Mouse (Mus musculus) hindbrain, embryonic 10.5 days (tissue): ENCODE data around the gene Rab13. TPM values are rescaled to one million over a fixed set of nuclear protein-coding genes. Genes with fewer than 3 reads are reported as not detected.
"Not testable (repeated sequence)": the region's sequence is repeated elsewhere in the genome, so short reads cannot be mapped to it uniquely, and the experiment has no call there.

Experiments used
- DNase-seq: peaks from one replicate; pipeline ENCODE4 v3.0.0-alpha.2; 2017; ENCODE audit warnings: low spot score
- H3K27ac ChIP-seq: fragments of 300-500 bp; sonication (generic); 2 replicates; pipeline ENCODE4 v1.5.1; 2016; ENCODE audit warnings: mild to moderate bottlenecking, moderate library complexity
- H3K27me3 ChIP-seq: fragments of 300-500 bp; sonication (generic); 2 replicates; pipeline ENCODE4 v1.6.1; 2016; ENCODE audit warnings: mild to moderate bottlenecking; ENCODE audit not compliant: poor library complexity, insufficient read depth, severe bottlenecking
- H3K36me3 ChIP-seq: fragments of 300-500 bp; sonication (generic); 2 replicates; pipeline ENCODE4 v1.6.1; 2016; ENCODE audit warnings: mild to moderate bottlenecking, moderate library complexity
- H3K4me1 ChIP-seq: fragments of 300-500 bp; sonication (generic); replicated peaks from 2 replicates; pipeline ENCODE4 v1.6.1; 2016; ENCODE audit warnings: mild to moderate bottlenecking
- H3K4me3 ChIP-seq: fragments of 300-500 bp; sonication (generic); 2 replicates; pipeline ENCODE4 v1.5.1; 2016; ENCODE audit warnings: mild to moderate bottlenecking, moderate library complexity
- H3K9me3 ChIP-seq: fragments of 300-500 bp; sonication (generic); 2 replicates; pipeline ENCODE4 v1.6.1; 2016; ENCODE audit warnings: mild to moderate bottlenecking, moderate library complexity
- WGBS: fragments of 180-500 bp; shearing (Covaris S2); methylation state at CpG from one replicate; pipeline ENCODE4 v1.1.7; 2016; 5-methylcytosine and 5-hydroxymethylcytosine counted together
- polyA plus RNA-seq: library from polyadenylated mRNA; unstranded; fragments of >200 nt; fragmentation: Nextera tagmentation; extraction: Ambion mirVana; gene quantifications from 2 replicates; pipeline ENCODE4 v1.2.1, GENCODE M21; 2016

Gene Rab13
- polyA plus RNA-seq, 1 experiment from 2014 or later: 25.5 TPM

DNA sequence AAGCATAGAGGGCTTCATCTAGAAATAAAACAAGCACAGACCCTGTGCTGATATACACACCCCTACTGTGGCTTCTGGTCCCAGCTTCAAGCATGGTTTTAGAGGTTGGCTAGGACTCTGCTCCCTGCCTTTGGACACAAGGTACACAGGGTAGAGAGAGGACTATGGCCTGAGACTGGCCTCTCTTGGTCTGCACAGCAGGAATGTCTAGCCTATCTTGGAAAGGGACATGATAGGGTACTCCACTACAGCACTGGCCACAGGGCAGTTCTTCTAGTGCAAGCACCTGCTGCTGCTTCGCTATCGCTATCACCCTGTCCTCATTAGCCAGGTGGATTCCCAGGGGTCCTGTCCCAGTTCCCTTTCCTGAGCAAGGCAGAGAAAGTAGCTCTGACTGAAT, 27.8 kb downstream of the Rab13 start:
- H3K4me3 ChIP-seq: no peak overlapping the region
- peaks cover 8% of the 10 kb centered on the region; the same call in 1 of the 2 replicates for H3K27me3 ChIP-seq
- H3K4me1 ChIP-seq: peaks cover 22% of the 10 kb centered on the region
- H3K9me3 ChIP-seq: no peaks in the 10 kb centered on the region
- WGBS: 93% methylated on average over 2 of the region's 2 CpGs
- no peak overlapping the region for H3K27ac ChIP-seq
- H3K36me3 ChIP-seq: peaks cover 8% of the 10 kb centered on the region
- no peak for DNase-seq

DNA sequence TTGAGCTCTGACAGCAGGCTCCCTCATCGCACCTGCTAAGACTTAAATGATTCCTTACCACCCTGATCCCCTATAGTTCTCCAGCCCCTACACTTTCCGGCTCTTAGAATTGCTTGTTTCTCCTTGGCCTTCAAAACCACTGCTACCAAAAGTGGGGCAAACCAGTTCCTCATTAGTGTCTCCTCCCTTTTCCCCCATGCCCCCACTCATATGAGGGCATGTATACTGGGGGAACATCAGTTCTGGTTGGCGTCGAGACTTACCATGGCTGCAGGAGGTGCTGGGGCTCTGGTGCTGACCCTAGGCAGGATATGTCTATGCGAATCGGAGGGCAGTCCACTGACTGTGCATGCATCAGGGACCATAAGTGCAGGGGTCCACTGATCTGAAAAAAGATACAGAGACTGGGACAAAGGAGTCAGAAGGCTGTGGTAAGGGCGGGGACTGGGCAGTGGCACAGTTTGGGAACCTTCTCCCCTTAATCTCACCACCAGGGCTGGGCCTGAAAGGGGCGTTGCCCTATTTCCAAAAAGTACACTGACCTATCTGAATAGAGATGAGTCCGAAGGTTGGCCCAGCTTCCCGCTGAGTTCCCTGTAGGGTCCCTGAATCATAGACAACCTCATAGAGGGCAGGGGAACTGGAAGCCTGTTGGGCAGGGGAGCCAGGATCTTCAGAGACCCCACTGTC, 28.3 kb downstream of the Rab13 start:
- no peak for DNase-seq
- Histone ChIP-seq H3K36me3 (peaks cover 3% of the 10 kb centered on the region), H3K4me1 (peaks cover 22% of the 10 kb centered on the region), H3K9me3 (no peaks in the 10 kb centered on the region), H3K27me3 (peaks cover 8% of the 10 kb centered on the region; the same call in 1 of the 2 replicates), H3K4me3 (no peak overlapping the region), H3K27ac (no peak overlapping the region; the same call in 1 of the 2 replicates)
- 84% methylated on average over 10 of the region's 10 CpGs for WGBS

DNA sequence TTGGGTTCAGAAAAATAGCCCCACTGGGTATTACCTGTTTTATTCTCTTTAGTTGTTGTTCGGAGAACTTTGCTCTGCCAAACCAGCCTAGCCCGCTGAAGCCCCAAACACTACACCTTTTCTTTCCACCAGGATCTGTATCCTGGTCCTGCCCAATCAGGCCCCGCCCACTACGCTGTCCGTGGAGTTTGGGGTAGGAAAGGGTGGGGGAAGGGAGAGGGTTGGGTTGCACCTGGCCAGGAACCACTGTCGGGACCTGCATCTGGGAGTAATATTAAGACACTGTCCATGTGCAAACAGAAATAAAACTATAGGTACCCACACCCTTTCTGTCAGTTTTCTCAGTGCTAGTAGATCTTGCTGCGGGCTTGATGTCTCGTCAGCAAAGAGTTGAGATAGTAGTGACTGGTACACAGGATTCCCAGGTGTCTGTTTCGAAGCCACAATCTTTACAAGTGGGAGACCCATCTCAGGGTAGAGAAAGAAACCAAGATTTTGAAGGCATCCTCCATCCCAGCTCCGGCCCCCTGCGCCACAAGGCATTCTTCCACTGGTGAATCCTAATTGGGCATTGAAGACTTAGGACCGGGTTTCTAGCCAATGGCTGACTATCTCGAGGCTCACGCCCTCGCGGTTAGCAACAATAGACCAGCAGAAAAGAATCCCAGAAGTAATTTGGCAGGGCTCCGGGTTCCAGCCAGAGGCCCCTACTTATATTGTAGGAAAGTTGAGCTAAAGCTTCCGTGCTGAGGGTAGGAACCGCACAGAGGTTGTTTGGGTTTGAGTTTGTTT, 29.7 kb downstream of the Rab13 start, which contains the start of gene Creb3l4:
Gene Creb3l4, minus strand, starts transcription at position 529 of the 792 bp plus-strand sequence.
- Histone ChIP-seq H3K27ac (peak within 1 kb of the TSS; percentile 84), H3K4me1 (peaks cover 28% of the 10 kb centered on the region), H3K4me3 (peak within 1 kb of the TSS; percentile 52), H3K36me3 (no peaks in the 10 kb centered on the region), H3K9me3 (no peaks in the 10 kb centered on the region), H3K27me3 (peaks cover 8% of the 10 kb centered on the region; the same call in 1 of the 2 replicates)
- WGBS: 2% methylated on average over 19 of the region's 19 CpGs
- DNase-seq: peak; percentile 78

DNA sequence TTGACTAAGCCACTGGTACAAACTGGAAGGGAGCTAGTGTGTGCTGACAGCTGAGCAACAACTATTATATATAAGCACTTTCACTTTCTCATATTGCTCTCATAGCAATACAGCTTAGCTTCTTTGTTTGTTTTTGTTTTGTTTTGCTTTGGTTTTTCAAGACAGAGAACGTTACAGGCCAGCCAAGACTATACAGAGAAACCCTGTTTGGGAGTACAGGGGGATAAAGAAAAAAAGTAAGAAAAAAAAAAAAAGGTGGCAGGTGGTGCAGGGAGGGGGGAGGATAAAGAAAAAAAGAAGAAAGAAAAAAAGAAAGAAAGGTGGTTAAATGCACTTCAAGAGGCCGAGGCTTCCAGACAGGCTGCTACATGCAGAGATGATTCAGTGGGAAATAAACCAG, 31.9 kb downstream of the Rab13 start:
- DNase-seq: no peak
- Histone ChIP-seq H3K9me3 (no peaks in the 10 kb centered on the region), H3K27ac (no peak overlapping the region), H3K4me1 (peaks cover 41% of the 10 kb centered on the region), H3K4me3 (no peak overlapping the region), H3K27me3 (peaks cover 8% of the 10 kb centered on the region; the same call in 1 of the 2 replicates), H3K36me3 (peaks cover 13% of the 10 kb centered on the region)
- WGBS: 81% methylated on average over 2 of the region's 2 CpGs

DNA sequence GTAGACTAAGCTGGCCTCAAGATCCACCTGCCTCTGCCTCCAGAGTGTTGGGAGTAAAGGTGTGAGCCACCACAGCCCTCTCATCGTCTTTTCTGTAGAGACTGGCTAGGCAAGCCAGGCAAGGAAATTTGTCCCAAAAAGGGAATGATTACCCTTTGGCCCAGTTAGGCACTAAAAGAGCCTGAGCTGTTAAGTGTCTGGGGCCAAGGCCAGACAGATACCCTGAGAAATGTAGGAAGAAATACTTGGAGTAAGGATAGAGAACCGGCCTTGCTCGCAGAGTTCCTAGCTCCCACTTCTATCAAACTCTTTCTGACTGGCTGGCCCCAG, 34.1 kb downstream of the Rab13 start:
- no peak for DNase-seq
- H3K27ac ChIP-seq: peak overlapping the region; percentile 93
- H3K36me3 ChIP-seq: peaks cover 28% of the 10 kb centered on the region
- WGBS: under 1% methylated on average over 3 of the region's 3 CpGs
- H3K4me1 ChIP-seq: peaks cover 34% of the 10 kb centered on the region
- H3K4me3 ChIP-seq: peak overlapping the region; percentile 70
- H3K27me3 ChIP-seq: no peaks in the 10 kb centered on the region
- H3K9me3 ChIP-seq: no peaks in the 10 kb centered on the region

DNA sequence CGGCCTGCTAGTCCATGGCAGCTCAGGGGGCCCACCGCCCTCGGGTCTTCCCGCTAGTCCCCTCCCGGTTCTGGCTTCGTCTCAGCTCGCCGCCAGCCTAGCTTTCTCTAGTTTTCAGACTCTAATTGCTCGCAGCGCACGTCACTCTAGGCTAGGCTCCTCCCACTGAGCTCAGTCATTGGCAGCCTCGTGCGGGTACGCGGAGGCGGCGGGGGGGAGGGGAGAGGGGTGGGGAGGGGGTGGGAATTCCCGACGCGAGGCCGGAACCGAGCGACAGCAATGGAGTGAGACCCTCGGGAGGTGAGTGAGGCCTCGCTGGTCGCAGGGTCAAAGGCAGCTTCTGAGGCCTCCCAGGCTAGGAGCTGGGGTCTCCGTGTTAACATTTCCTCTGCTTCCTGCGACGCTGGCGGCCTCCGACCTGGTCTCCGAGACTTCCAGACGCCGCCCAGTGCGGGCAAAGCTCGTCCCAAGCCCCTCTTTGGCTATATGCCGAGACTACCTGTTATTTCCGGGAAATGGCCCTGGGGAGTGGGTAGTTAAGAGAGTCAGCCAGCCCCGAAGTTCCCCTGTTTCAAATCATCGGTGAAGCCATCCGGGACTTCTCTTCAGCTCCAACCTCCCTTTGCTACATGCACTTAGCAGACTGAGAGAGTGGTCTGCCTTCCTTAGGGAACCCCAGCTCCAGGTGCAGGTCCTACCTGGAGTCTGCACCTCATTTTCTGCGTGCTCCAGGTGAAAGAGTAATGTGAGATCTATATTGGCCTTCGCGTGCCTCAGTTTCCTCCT, 34.7 kb downstream of the Rab13 start, which contains the start of gene Slc39a1:
Gene Slc39a1, plus strand, starts transcription at position 213 of the 786 bp plus-strand sequence.
- DNase-seq: peak; percentile 97
- Histone ChIP-seq H3K27me3 (no peaks in the 10 kb centered on the region), H3K9me3 (no peaks in the 10 kb centered on the region), H3K4me3 (peak within 1 kb of the TSS; percentile 70), H3K27ac (peak within 1 kb of the TSS; percentile 93), H3K36me3 (peaks cover 28% of the 10 kb centered on the region), H3K4me1 (peaks cover 29% of the 10 kb centered on the region)
- under 1% methylated on average over 44 of the region's 44 CpGs for WGBS

DNA sequence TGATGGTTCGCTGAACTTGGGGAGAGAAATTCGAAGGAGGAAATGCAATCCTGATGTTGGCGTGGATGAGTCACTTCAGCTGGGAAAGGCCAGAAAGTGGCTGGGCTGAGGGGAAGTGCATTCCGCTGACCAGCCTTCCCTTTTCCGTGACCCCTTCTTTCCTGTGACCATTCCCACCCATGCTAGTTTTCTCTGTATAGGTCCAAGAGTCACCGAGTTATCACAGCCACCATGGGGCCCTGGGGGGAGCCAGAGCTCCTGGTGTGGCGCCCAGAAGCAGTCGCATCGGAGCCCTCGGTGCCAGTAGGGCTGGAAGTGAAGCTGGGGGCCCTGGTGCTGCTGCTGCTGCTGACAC, 35.2 kb downstream of the Rab13 start:
- H3K4me1 ChIP-seq: peaks cover 27% of the 10 kb centered on the region
- peaks cover 28% of the 10 kb centered on the region for H3K36me3 ChIP-seq
- WGBS: 9% methylated on average over 10 of the region's 10 CpGs
- DNase-seq: no peak
- H3K27me3 ChIP-seq: no peaks in the 10 kb centered on the region
- H3K27ac ChIP-seq: peak overlapping the region; percentile 93
- peak overlapping the region; percentile 70 for H3K4me3 ChIP-seq
- H3K9me3 ChIP-seq: no peaks in the 10 kb centered on the region

DNA sequence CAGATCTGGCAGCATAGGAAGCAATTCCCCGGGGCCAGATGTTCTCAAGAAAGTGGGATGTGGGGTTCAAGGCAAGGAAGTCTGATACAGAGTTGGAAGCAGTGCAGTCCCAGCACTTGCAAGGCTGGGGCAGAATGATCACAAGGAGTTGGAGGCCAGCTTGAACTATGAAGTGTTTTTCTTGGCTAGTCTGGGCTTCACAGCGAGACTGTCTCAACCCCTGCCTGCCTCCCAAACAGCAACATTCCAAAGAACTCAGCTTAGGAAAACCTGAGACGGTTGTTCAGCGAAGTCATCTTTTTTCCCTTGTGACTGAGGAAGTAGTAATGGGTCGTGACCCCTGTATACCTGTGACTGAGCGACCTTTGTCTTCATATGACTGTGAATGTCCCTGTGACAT, 37.3 kb downstream of the Rab13 start:
- no peak overlapping the region for H3K27ac ChIP-seq
- no peaks in the 10 kb centered on the region for H3K27me3 ChIP-seq
- no peak for DNase-seq
- no peaks in the 10 kb centered on the region for H3K9me3 ChIP-seq
- H3K4me1 ChIP-seq: peaks cover 37% of the 10 kb centered on the region
- no peak overlapping the region for H3K4me3 ChIP-seq
- peaks cover 28% of the 10 kb centered on the region for H3K36me3 ChIP-seq
- 89% methylated on average over 6 of the region's 6 CpGs for WGBS

DNA sequence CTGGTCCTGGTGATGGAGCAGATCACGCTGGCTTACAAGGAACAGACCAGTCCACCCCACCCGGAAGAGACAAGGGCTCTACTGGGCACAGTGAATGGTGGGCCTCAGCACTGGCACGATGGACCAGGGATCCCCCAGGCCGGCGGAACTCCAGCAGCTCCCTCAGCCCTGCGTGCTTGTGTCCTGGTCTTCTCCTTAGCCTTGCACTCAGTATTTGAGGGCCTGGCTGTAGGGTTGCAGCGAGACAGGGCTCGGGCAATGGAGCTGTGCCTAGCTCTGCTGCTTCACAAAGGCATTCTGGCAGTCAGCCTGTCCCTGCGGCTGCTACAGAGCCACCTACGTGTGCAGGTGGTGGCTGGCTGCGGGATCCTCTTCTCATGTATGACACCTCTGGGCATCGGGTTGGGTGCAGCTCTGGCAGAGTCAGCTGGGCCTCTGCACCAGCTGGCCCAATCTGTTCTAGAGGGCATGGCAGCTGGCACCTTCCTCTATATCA, 38.3 kb downstream of the Rab13 start:
- 88% methylated on average over 11 of the region's 12 CpGs for WGBS
- H3K27me3 ChIP-seq, H3K9me3 ChIP-seq, DNase-seq, H3K27ac ChIP-seq, H3K4me3 ChIP-seq: not testable (repeated sequence)
- H3K4me1 ChIP-seq: peaks cover 46% of the 10 kb centered on the region
- H3K36me3 ChIP-seq: peaks cover 29% of the 10 kb centered on the region

DNA sequence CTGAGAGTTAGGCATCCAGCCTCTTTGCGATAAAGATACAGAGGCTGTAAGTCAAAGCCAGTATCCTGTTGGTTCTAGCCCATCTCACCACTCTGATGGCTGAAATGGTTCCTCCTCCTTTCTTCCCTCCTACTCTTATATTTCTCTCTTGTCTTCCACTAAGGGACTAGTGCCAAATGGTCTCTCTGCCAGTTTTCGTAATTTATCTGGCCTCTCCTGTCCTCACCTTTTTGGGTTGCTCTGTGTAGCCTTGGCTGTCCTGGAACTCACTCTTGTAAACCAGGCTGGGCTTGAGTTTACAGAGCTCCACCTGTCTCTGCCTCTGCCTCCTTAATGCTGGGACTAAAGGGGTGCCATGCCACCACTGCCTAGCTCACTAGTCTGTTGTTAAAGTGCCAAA, 39.2 kb downstream of the Rab13 start:
- not testable (repeated sequence) for DNase-seq, H3K27me3 ChIP-seq, H3K27ac ChIP-seq, H3K9me3 ChIP-seq, H3K4me3 ChIP-seq
- 87% methylated on average over 2 of the region's 2 CpGs for WGBS
- Histone ChIP-seq H3K36me3 (peaks cover 38% of the 10 kb centered on the region), H3K4me1 (peaks cover 42% of the 10 kb centered on the region)

DNA sequence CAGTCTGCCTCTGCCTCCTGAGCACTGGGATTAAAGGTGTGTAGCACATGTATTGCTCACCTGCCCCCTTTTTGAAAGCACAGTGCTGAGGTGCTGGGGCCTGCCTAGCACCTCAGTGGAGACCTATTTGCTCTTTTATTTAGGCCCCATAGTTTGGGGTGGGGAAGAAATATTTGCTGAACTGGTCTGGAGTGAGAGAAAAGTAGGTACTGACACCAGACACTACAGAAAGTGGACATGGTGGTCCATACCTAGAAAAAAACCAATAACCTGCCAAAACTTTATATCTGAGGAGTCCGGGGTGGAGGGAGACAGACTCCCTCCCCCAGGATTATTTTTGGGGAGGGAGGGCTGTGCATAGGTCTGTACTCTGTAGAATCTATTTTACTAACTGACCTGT, 39.7 kb downstream of the Rab13 start:
- H3K4me3 ChIP-seq, H3K9me3 ChIP-seq, H3K27me3 ChIP-seq, DNase-seq, H3K27ac ChIP-seq: not testable (repeated sequence)
- 87% methylated on average over 1 of the region's 1 CpGs for WGBS
- peaks cover 43% of the 10 kb centered on the region for H3K36me3 ChIP-seq
- peaks cover 40% of the 10 kb centered on the region for H3K4me1 ChIP-seq

DNA sequence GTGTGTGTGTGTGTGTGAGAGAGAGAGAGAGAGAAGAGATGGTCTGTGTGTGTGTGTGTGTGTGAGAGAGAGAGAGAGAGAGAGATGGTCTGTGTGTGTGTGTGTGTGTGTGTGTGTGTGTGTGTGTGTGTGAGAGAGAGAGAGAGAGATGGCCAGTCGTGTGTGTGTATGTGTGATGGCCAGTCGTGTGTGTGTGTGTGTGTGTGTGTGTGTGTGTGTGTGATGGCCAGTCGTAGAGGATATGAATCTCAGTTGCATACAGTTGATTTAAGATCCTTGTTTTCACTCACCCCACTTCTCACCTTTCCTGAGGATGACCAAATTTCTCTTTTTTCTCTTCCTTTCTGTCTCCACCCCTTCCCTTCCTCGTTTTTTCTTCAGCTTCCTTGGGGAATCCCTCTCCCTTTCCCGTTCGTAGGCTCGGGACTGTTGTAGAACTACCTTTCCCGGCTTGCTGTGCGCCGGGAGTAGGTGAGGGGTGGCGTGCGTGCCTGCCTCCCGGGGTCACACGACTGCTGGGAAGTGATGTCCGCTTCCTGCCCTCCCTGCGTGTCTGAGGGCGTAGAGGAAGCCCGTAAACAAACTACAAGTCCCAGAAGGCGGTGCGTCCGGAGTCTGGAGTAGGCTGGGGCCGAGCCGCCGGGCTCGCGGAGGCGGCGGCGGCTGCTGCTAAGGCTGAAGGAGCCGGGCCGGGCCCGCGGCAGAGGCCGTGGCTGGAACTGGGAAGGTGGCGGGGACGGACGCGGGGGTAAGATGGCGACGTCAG, 40.3 kb downstream of the Rab13 start, which contains the start of gene Crtc2:
Gene Crtc2, plus strand, starts transcription at position 511 of the 766 bp plus-strand sequence.
- WGBS: 3% methylated on average over 40 of the region's 40 CpGs
- H3K27me3 ChIP-seq: no peaks in the 10 kb centered on the region
- peaks cover 50% of the 10 kb centered on the region for H3K36me3 ChIP-seq
- peak; percentile 95 for DNase-seq
- H3K4me1 ChIP-seq: peaks cover 33% of the 10 kb centered on the region
- H3K9me3 ChIP-seq: no peaks in the 10 kb centered on the region
- peak within 1 kb of the TSS; percentile 93 for H3K27ac ChIP-seq
- peak within 1 kb of the TSS; percentile 92 for H3K4me3 ChIP-seq
